Mouse (Mus musculus): Measurements from ENCODE around the gene Rapgef6. TPM values are rescaled to one million over a fixed set of nuclear protein-coding genes. Genes with fewer than 3 reads are reported as not detected.

Gene Rapgef6
- total RNA-seq, 2 experiments from 2014 or later: 36.9 to 37.8 TPM

- intact Hi-C loops (cut with DNase I): loop anchor here (1.0 kb wide), 1 partner anchor 108 kb away; no protein-coding TSS in a partner anchor
- TF ChIP-seq CTCF (IDR thresholded peaks at IDR 0.05): peak; percentile 29
- H3K27ac ChIP-seq: peak overlapping the region; percentile 70
- no peak overlapping the region for H3K4me3 ChIP-seq
- peak in 1 of 2 experiments; percentile 24 for DNase-seq (ENCODE audit: extremely low spot score in 1 of 2, low spot score in 2 of 2)
Observed at GRCm38 (mm10) chr11:54726571-54727062, 204.0 kb downstream of the Rapgef6 start.

- H3K4me3 ChIP-seq: no peak overlapping the region
- DNase-seq (ENCODE audit: extremely low spot score in 1 of 2, low spot score in 2 of 2): no peak
- H3K27ac ChIP-seq: peak overlapping the region; percentile 70
- intact Hi-C loops (cut with DNase I): no loop called here
- no peak; the same call in 1 of the 2 replicates for TF ChIP-seq CTCF (IDR thresholded peaks at IDR 0.05)
Observed at GRCm38 (mm10) chr11:54727327-54727901, 204.8 kb downstream of the Rapgef6 start.

GRCm38 (mm10) chr11:54728371-54728770, 205.7 kb downstream of the Rapgef6 start:
- intact Hi-C loops (cut with DNase I): no loop called here
- no peak for TF ChIP-seq CTCF (IDR thresholded peaks at IDR 0.05)
- H3K4me3 ChIP-seq: no peak overlapping the region
- peak overlapping the region; percentile 53; the same call in 1 of the 2 replicates for H3K27ac ChIP-seq
- no peak for DNase-seq (ENCODE audit: extremely low spot score in 1 of 2, low spot score in 2 of 2)

GRCm38 (mm10) chr11:54729311-54729710, 206.7 kb downstream of the Rapgef6 start:
- TF ChIP-seq CTCF (IDR thresholded peaks at IDR 0.05): no peak
- intact Hi-C loops (cut with DNase I): no loop called here
- DNase-seq (ENCODE audit: extremely low spot score in 1 of 2, low spot score in 2 of 2): no peak
- Histone ChIP-seq H3K4me3 (no peak overlapping the region), H3K27ac (peak overlapping the region; percentile 1; the same call in 1 of the 2 replicates)

- TF ChIP-seq CTCF (IDR thresholded peaks at IDR 0.05): no peak
- intact Hi-C loops (cut with DNase I): no loop called here
- no peak for DNase-seq (ENCODE audit: extremely low spot score in 1 of 2, low spot score in 2 of 2)
- Histone ChIP-seq H3K27ac (no peak overlapping the region), H3K4me3 (no peak overlapping the region)
Observed at GRCm38 (mm10) chr11:54730931-54731330, 208.3 kb downstream of the Rapgef6 start.

GRCm38 (mm10) chr11:54731367-54731766, 208.7 kb downstream of the Rapgef6 start:
- no peak for DNase-seq (ENCODE audit: extremely low spot score in 1 of 2, low spot score in 2 of 2)
- TF ChIP-seq CTCF (IDR thresholded peaks at IDR 0.05): no peak
- Histone ChIP-seq H3K4me3 (no peak overlapping the region), H3K27ac (no peak overlapping the region)
- intact Hi-C loops (cut with DNase I): no loop called here

GRCm38 (mm10) chr11:54733546-54733945, 210.9 kb downstream of the Rapgef6 start:
- TF ChIP-seq CTCF (IDR thresholded peaks at IDR 0.05): no peak
- intact Hi-C loops (cut with DNase I): no loop called here
- DNase-seq (ENCODE audit: extremely low spot score in 1 of 2, low spot score in 2 of 2): no peak

GRCm38 (mm10) chr11:54735114-54735513, 212.5 kb downstream of the Rapgef6 start:
- Histone ChIP-seq H3K4me3 (no peak overlapping the region), H3K27ac (no peak overlapping the region)
- intact Hi-C loops (cut with DNase I): no loop called here
- TF ChIP-seq CTCF (IDR thresholded peaks at IDR 0.05): no peak
- DNase-seq (ENCODE audit: extremely low spot score in 1 of 2, low spot score in 2 of 2): no peak

More at GRCm38 (mm10) chr11:54733546-54733945, 210.9 kb downstream of the Rapgef6 start:
- Histone ChIP-seq H3K4me3 (no peak overlapping the region), H3K27ac (no peak overlapping the region)

- no peak for TF ChIP-seq CTCF (IDR thresholded peaks at IDR 0.05)
- DNase-seq (ENCODE audit: extremely low spot score in 1 of 2, low spot score in 2 of 2): no peak
- no peak overlapping the region for H3K27ac ChIP-seq
- intact Hi-C loops (cut with DNase I): no loop called here
- H3K4me3 ChIP-seq: no peak overlapping the region
Observed at GRCm38 (mm10) chr11:54736903-54737302, 214.3 kb downstream of the Rapgef6 start.

- TF ChIP-seq CTCF (IDR thresholded peaks at IDR 0.05): no peak
- DNase-seq (ENCODE audit: extremely low spot score in 1 of 2, low spot score in 2 of 2): no peak
- Histone ChIP-seq H3K4me3 (no peak overlapping the region), H3K27ac (no peak overlapping the region)
- intact Hi-C loops (cut with DNase I): no loop called here
Observed at GRCm38 (mm10) chr11:54739012-54739750, 216.5 kb downstream of the Rapgef6 start.

- intact Hi-C loops (cut with DNase I): no loop called here
- H3K4me3 ChIP-seq: no peak overlapping the region
- no peak for TF ChIP-seq CTCF (IDR thresholded peaks at IDR 0.05)
- H3K27ac ChIP-seq: no peak overlapping the region
- DNase-seq (ENCODE audit: extremely low spot score in 1 of 2, low spot score in 2 of 2): no peak
Observed at GRCm38 (mm10) chr11:54741330-54741729, 218.7 kb downstream of the Rapgef6 start.

- intact Hi-C loops (cut with DNase I): no loop called here
- Histone ChIP-seq H3K27ac (no peak overlapping the region), H3K4me3 (no peak overlapping the region)
- TF ChIP-seq CTCF (IDR thresholded peaks at IDR 0.05): no peak
- no peak for DNase-seq (ENCODE audit: extremely low spot score in 1 of 2, low spot score in 2 of 2)
Observed at GRCm38 (mm10) chr11:54744231-54744630, 221.6 kb downstream of the Rapgef6 start.

Small RNA genes within 50 kb of the gene (microRNA-seq; reads per million reads assigned to microRNA genes)
- 0 reads per million in 2 experiments for gene Gm26116

Other genes with a start within 250 kb of the Rapgef6 start
- 100 to 1,000 TPM; 200 to 201 TPM for gene Acsl6, start 219.0 kb upstream of the Rapgef6 start, total RNA-seq (2021)
- gene Meikin, start 152.2 kb upstream of the Rapgef6 start, total RNA-seq (2021): not detected
- 10 to 100 TPM; 36.3 to 38.3 TPM for gene Fnip1, start 84.6 kb upstream of the Rapgef6 start, total RNA-seq (2021)